Mouse (Mus musculus): ENCODE data around the gene Ercc6l2.

The Ercc6l2 gene

GRCm38 (mm10) chr13:63814746-63815681 is at the start of gene Ercc6l2:
Ercc6l2 (plus strand) TSS chr13:63815240.
- DNase-seq (ENCODE audit: low spot score) = peak; percentile 99

- DNase-seq (ENCODE audit: low spot score) = no peak
These were observed 49.0 kb upstream of the Ercc6l2 start for GRCm38 (mm10) chr13:63766065-63766464.

GRCm38 (mm10) chr13:63771009-63771408 is 44.0 kb upstream of the Ercc6l2 start:
- DNase-seq (ENCODE audit: low spot score) = no peak

GRCm38 (mm10) chr13:63778925-63779324 is 36.1 kb upstream of the Ercc6l2 start:
- no peak for DNase-seq (ENCODE audit: low spot score)

- DNase-seq (ENCODE audit: low spot score) = peak; percentile 23
These were observed 35.4 kb upstream of the Ercc6l2 start for GRCm38 (mm10) chr13:63779376-63780291.

GRCm38 (mm10) chr13:63792234-63792831 is 22.7 kb upstream of the Ercc6l2 start:
- DNase-seq (ENCODE audit: low spot score) = no peak

- no peak for DNase-seq (ENCODE audit: low spot score)
These were observed 21.4 kb upstream of the Ercc6l2 start for GRCm38 (mm10) chr13:63793345-63794308.

- no peak for DNase-seq (ENCODE audit: low spot score)
These were observed 16.4 kb upstream of the Ercc6l2 start for GRCm38 (mm10) chr13:63798677-63799076.

GRCm38 (mm10) chr13:63799940-63800339 is 15.1 kb upstream of the Ercc6l2 start:
- DNase-seq (ENCODE audit: low spot score) = no peak

GRCm38 (mm10) chr13:63801289-63801688 is 13.8 kb upstream of the Ercc6l2 start:
- DNase-seq (ENCODE audit: low spot score) = no peak

GRCm38 (mm10) chr13:63807233-63807632 is 7.8 kb upstream of the Ercc6l2 start:
- DNase-seq (ENCODE audit: low spot score) = no peak

- DNase-seq (ENCODE audit: low spot score) = no peak
These were observed 7.1 kb upstream of the Ercc6l2 start for GRCm38 (mm10) chr13:63807979-63808378.

- no peak for DNase-seq (ENCODE audit: low spot score)
These were observed 3.6 kb upstream of the Ercc6l2 start for GRCm38 (mm10) chr13:63811477-63811876.

GRCm38 (mm10) chr13:63815931-63816330 is 891 bp downstream of the Ercc6l2 start:
- no peak for DNase-seq (ENCODE audit: low spot score)

- no peak for DNase-seq (ENCODE audit: low spot score)
These were observed 30.7 kb downstream of the Ercc6l2 start for GRCm38 (mm10) chr13:63845758-63846157.

GRCm38 (mm10) chr13:63850308-63851011 is 35.4 kb downstream of the Ercc6l2 start:
- DNase-seq (ENCODE audit: low spot score) = no peak

GRCm38 (mm10) chr13:63872585-63873282 is 57.7 kb downstream of the Ercc6l2 start:
- no peak for DNase-seq (ENCODE audit: low spot score)

- DNase-seq (ENCODE audit: low spot score) = no peak
These were observed 62.1 kb downstream of the Ercc6l2 start for GRCm38 (mm10) chr13:63877138-63877537.

GRCm38 (mm10) chr13:63879105-63879863 is 64.2 kb downstream of the Ercc6l2 start:
- DNase-seq (ENCODE audit: low spot score) = no peak

Data from lung, postnatal 25 days (tissue).